Comparison of ENCODE assay signal across 13 mouse cellular contexts in the genomic region with DNA sequence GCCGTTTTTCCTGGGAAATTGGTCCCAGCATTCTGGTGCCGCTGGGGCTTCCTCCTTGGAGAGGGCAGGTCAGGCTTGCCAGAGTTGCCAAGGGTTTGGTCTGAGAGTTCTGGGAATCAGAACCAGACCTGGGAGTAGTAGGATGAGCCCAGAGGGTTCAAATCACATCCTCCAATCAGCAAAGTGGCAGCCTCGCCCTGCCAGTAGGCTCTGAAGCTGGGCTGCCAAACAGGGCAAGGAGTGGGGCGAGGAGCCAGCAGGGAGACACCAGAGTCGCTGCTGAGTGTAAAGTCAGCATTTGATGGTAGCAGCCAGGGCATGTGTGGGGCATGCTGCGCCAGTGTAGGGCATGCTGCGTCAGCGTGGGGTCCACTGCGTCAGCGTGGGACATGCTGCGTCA. TPM values are rescaled to one million over a fixed set of nuclear protein-coding genes. Genes with fewer than 3 reads are reported as not detected.
A peak's percentile ranks its signal among the peaks of the same experiment; 100 is the strongest.
DNase-seq lines count a peak whose midpoint lies in the region; ATAC-seq and TF ChIP-seq lines count a peak whose summit lies in the region.
"Had no signal": no experiment of that assay in that cellular context is flagged by ENCODE, and none has a peak within 500 bp of the region (broad histone marks: within the 10 kb centered on the region; RNA-seq: fewer than 3 reads in every experiment).

No protein-coding gene starts in this region.

- 85% methylated on average over 11 of the region's 11 CpGs for WGBS in forebrain, embryonic 10.5 days
- 80% methylated on average over 11 of the region's 11 CpGs for WGBS in forebrain, embryonic 15.5 days
- 80% methylated on average over 11 of the region's 11 CpGs for WGBS in midbrain, postnatal 0 days
- WGBS in midbrain, embryonic 11.5 days, result 88% methylated on average over 11 of the region's 11 CpGs
- WGBS in liver, postnatal 0 days (ENCODE audit: insufficient replicate concordance), result 83% methylated on average over 11 of the region's 11 CpGs

- peak overlapping the region; percentile 56; the same call in 1 of the 2 replicates for H3K27ac ChIP-seq in forebrain, embryonic 10.5 days
- no peak overlapping the region for H3K27ac ChIP-seq in forebrain, embryonic 15.5 days (replicated peaks)
- H3K27ac ChIP-seq in midbrain, postnatal 0 days (ENCODE audit: low read depth, low read length), result no peak overlapping the region
- no peak overlapping the region for H3K27ac ChIP-seq in midbrain, embryonic 11.5 days (ENCODE audit: low read depth, low read length)
- H3K27ac ChIP-seq in liver, postnatal 0 days (ENCODE audit: low read depth), result no peak overlapping the region
- H3K27ac ChIP-seq: forebrain, embryonic 12.5 days; limb, embryonic 12.5 days; midbrain, embryonic 10.5 days; stomach, postnatal 0 days had no signal

- H3K9ac ChIP-seq in forebrain, embryonic 15.5 days (replicated peaks), result no peak overlapping the region
- H3K9ac ChIP-seq in midbrain, postnatal 0 days (replicated peaks; ENCODE audit: low read length, poor library complexity, severe bottlenecking), result no peak overlapping the region
- no peak overlapping the region for H3K9ac ChIP-seq in midbrain, embryonic 11.5 days (ENCODE audit: low read length)
- no peak overlapping the region for H3K9ac ChIP-seq in liver, postnatal 0 days (replicated peaks)
- H3K9ac ChIP-seq: forebrain, embryonic 12.5 days; limb, embryonic 12.5 days had no signal

- peaks cover 19% of the 10 kb centered on the region for H3K4me1 ChIP-seq in forebrain, embryonic 10.5 days
- peaks cover 3% of the 10 kb centered on the region for H3K4me1 ChIP-seq in forebrain, embryonic 15.5 days
- no peaks in the 10 kb centered on the region for H3K4me1 ChIP-seq in midbrain, postnatal 0 days (ENCODE audit: insufficient read depth, low read length)
- H3K4me1 ChIP-seq in midbrain, embryonic 11.5 days (ENCODE audit: control insufficient read depth, insufficient read depth, low read length), result no peaks in the 10 kb centered on the region
- H3K4me1 ChIP-seq in liver, postnatal 0 days (ENCODE audit: insufficient read depth), result peaks cover 20% of the 10 kb centered on the region

- ATAC-seq in forebrain, embryonic 15.5 days (replicated peaks), result no peak
- ATAC-seq in midbrain, postnatal 0 days (ENCODE audit: low FRiP score), result no peak
- no peak for ATAC-seq in midbrain, embryonic 11.5 days (ENCODE audit: low FRiP score)
- ATAC-seq in erythroid progenitor cell, adult 5-6 weeks (replicated peaks; ENCODE audit: low FRiP score, poor library complexity, severe bottlenecking), result 0 out of 2 replicates have a peak, but pooled peaks have one; percentile 36
- no peak for ATAC-seq in liver, postnatal 0 days

- H3K9me3 ChIP-seq in forebrain, embryonic 10.5 days, result no peaks in the 10 kb centered on the region
- H3K9me3 ChIP-seq in forebrain, embryonic 15.5 days, result no peaks in the 10 kb centered on the region
- no peaks in the 10 kb centered on the region for H3K9me3 ChIP-seq in midbrain, postnatal 0 days (ENCODE audit: low read length)
- no peaks in the 10 kb centered on the region for H3K9me3 ChIP-seq in midbrain, embryonic 11.5 days (ENCODE audit: control insufficient read depth, low read length)
- H3K9me3 ChIP-seq in liver, postnatal 0 days (ENCODE audit: low read length), result no peaks in the 10 kb centered on the region
- H3K9me3 ChIP-seq: forebrain, embryonic 12.5 days; limb, embryonic 12.5 days; midbrain, embryonic 10.5 days had no signal

- no peak for TF ChIP-seq CTCF in midbrain, postnatal 0 days (IDR thresholded peaks at IDR 0.05)
- no peak for TF ChIP-seq CTCF in liver, postnatal 0 days (IDR thresholded peaks at IDR 0.05; ENCODE audit: low read depth)

- no peak for TF ChIP-seq EP300 in liver, postnatal 0 days (IDR thresholded peaks at IDR 0.05; ENCODE audit: low read depth)

- no peaks in the 10 kb centered on the region for H3K27me3 ChIP-seq in forebrain, embryonic 10.5 days (ENCODE audit: poor library complexity, severe bottlenecking)
- no peaks in the 10 kb centered on the region for H3K27me3 ChIP-seq in forebrain, embryonic 15.5 days
- H3K27me3 ChIP-seq in midbrain, postnatal 0 days (ENCODE audit: insufficient read depth, low read length), result no peaks in the 10 kb centered on the region
- H3K27me3 ChIP-seq in midbrain, embryonic 11.5 days (ENCODE audit: control insufficient read depth, insufficient read depth, low read length), result no peaks in the 10 kb centered on the region
- H3K27me3 ChIP-seq in liver, postnatal 0 days (ENCODE audit: insufficient read depth, low read length), result no peaks in the 10 kb centered on the region
- H3K27me3 ChIP-seq: CH12.LX; forebrain, embryonic 12.5 days; limb, embryonic 12.5 days had no signal

- H3K4me2 ChIP-seq in forebrain, embryonic 15.5 days (replicated peaks), result no peak overlapping the region
- H3K4me2 ChIP-seq in midbrain, postnatal 0 days (ENCODE audit: low read depth, low read length, poor library complexity, severe bottlenecking), result no peak overlapping the region
- no peak overlapping the region for H3K4me2 ChIP-seq in midbrain, embryonic 11.5 days
- no peak overlapping the region for H3K4me2 ChIP-seq in liver, postnatal 0 days (ENCODE audit: low read depth, low read length)
- H3K4me2 ChIP-seq: forebrain, embryonic 12.5 days; limb, embryonic 12.5 days had no signal

- no peak for DNase-seq in forebrain, embryonic 10.5 days (ENCODE audit: extremely low spot score, low spot score)
- peak; percentile 12 for DNase-seq in midbrain, postnatal 0 days (ENCODE audit: low spot score)
- no peak for DNase-seq in midbrain, embryonic 11.5 days (ENCODE audit: low spot score, missing footprints)
- DNase-seq in lung, postnatal 10 days, result no peak
- DNase-seq in liver, postnatal 0 days, result no peak
- DNase-seq: thymus, postnatal 4 days had no signal

- no peak overlapping the region for H3K4me3 ChIP-seq in forebrain, embryonic 10.5 days
- H3K4me3 ChIP-seq in forebrain, embryonic 15.5 days, result no peak overlapping the region
- no peak overlapping the region for H3K4me3 ChIP-seq in midbrain, postnatal 0 days (ENCODE audit: low read depth, low read length)
- H3K4me3 ChIP-seq in midbrain, embryonic 11.5 days (ENCODE audit: low read depth, low read length), result no peak overlapping the region
- H3K4me3 ChIP-seq in liver, postnatal 0 days (ENCODE audit: low read depth, low read length), result no peak overlapping the region
- H3K4me3 ChIP-seq: forebrain, embryonic 12.5 days; limb, embryonic 12.5 days; midbrain, embryonic 10.5 days had no signal

- no peaks in the 10 kb centered on the region for H3K36me3 ChIP-seq in forebrain, embryonic 10.5 days (replicated peaks)
- no peaks in the 10 kb centered on the region for H3K36me3 ChIP-seq in forebrain, embryonic 15.5 days
- H3K36me3 ChIP-seq in midbrain, postnatal 0 days (ENCODE audit: insufficient read depth, low read length), result no peaks in the 10 kb centered on the region
- no peaks in the 10 kb centered on the region for H3K36me3 ChIP-seq in midbrain, embryonic 11.5 days (ENCODE audit: control insufficient read depth, insufficient read depth, low read length)
- H3K36me3 ChIP-seq in liver, postnatal 0 days (replicated peaks; ENCODE audit: insufficient read depth, low read length), result no peaks in the 10 kb centered on the region
- H3K36me3 ChIP-seq: forebrain, embryonic 12.5 days; limb, embryonic 12.5 days; midbrain, embryonic 10.5 days had no signal

RNA-seq across cellular contexts. Expression of gene Fgd2, which starts 28.3 kb away (rescaled TPM):
- polyA plus RNA-seq in forebrain, embryonic 10.5 days (2016; fragmentation: Nextera tagmentation; extraction: Ambion mirVana), result 5.4 and 6.3 TPM in 2 replicates
- 5.5 and 6.0 TPM in 2 replicates for polyA plus RNA-seq in forebrain, embryonic 15.5 days (2015; fragmentation: Nextera tagmentation; extraction: Ambion mirVana)
- total RNA-seq in midbrain, postnatal 0 days (2014; rRNA removed), result 13.4 and 27.3 TPM in 2 replicates
- polyA plus RNA-seq in midbrain, postnatal 0 days (2015; fragmentation: Nextera tagmentation; extraction: Ambion mirVana), result 14.4 and 16.5 TPM in 2 replicates
- 2.2 and 2.4 TPM in 2 replicates for polyA plus RNA-seq in midbrain, embryonic 11.5 days (2014; fragmentation: Nextera tagmentation; extraction: Ambion mirVana)
- 4.0 and 6.3 TPM in 2 replicates for total RNA-seq in erythroid progenitor cell, adult 5-6 weeks (2015; ENCODE audit: low replicate concordance)
- 0.98 and 5.0 TPM in 2 replicates for total RNA-seq in erythroid progenitor cell, adult 5-6 weeks (2017; ENCODE audit: low replicate concordance)
- 6.3 and 8.9 TPM in 2 replicates for polyA plus RNA-seq in liver, postnatal 0 days (2015; fragmentation: Nextera tagmentation; extraction: Ambion mirVana)

RNA-seq across cellular contexts. Expression of gene Mtch1, which starts 41.2 kb away (rescaled TPM):
- 255 and 270 TPM in 2 replicates for polyA plus RNA-seq in forebrain, embryonic 10.5 days (2016; fragmentation: Nextera tagmentation; extraction: Ambion mirVana)
- polyA plus RNA-seq in forebrain, embryonic 15.5 days (2015; fragmentation: Nextera tagmentation; extraction: Ambion mirVana), result 432 and 464 TPM in 2 replicates
- 605 and 625 TPM in 2 replicates for total RNA-seq in midbrain, postnatal 0 days (2014; rRNA removed)
- polyA plus RNA-seq in midbrain, postnatal 0 days (2015; fragmentation: Nextera tagmentation; extraction: Ambion mirVana), result 510 and 517 TPM in 2 replicates
- 348 and 375 TPM in 2 replicates for polyA plus RNA-seq in midbrain, embryonic 11.5 days (2014; fragmentation: Nextera tagmentation; extraction: Ambion mirVana)
- total RNA-seq in erythroid progenitor cell, adult 5-6 weeks (2015; ENCODE audit: low replicate concordance), result 32.1 and 42.3 TPM in 2 replicates
- 12.3 and 31.1 TPM in 2 replicates for total RNA-seq in erythroid progenitor cell, adult 5-6 weeks (2017; ENCODE audit: low replicate concordance)
- polyA plus RNA-seq in liver, postnatal 0 days (2015; fragmentation: Nextera tagmentation; extraction: Ambion mirVana), result 49.0 and 57.5 TPM in 2 replicates
